Mouse (Mus musculus): ENCODE measurements around the gene Cytip. TPM values are rescaled to one million over a fixed set of nuclear protein-coding genes. Genes with fewer than 3 reads are reported as not detected.

Gene Cytip
- polyA plus RNA-seq (2015; fragmentation: Nextera tagmentation; extraction: Ambion mirVana): 0.65 and 1.2 TPM in 2 replicates

GRCm38 (mm10) chr2:58195346-58195745, at the start of gene Cytip:
Cytip (minus strand) TSS chr2:58195532.

Other genes with a start within 250 kb of the Cytip start
- 0.16 and 0.28 TPM in 2 replicates for gene Galnt5, start 197.6 kb downstream of the Cytip start, polyA plus RNA-seq (2015; fragmentation: Nextera tagmentation; extraction: Ambion mirVana)
- gene Ermn, start 142.7 kb downstream of the Cytip start, polyA plus RNA-seq (2015; fragmentation: Nextera tagmentation; extraction: Ambion mirVana): not detected in 2 replicates
- 0.05 and 0.08 TPM in 2 replicates for gene Acvr1c, start 162.4 kb upstream of the Cytip start, polyA plus RNA-seq (2015; fragmentation: Nextera tagmentation; extraction: Ambion mirVana)

All from urinary bladder, postnatal 0 days (tissue).